Mouse (Mus musculus) layer of hippocampus, adult 11-12 months (tissue): ENCODE data around the gene Hs6st1.

Experiments used
- DNase-seq: peaks from one replicate; pipeline ENCODE4 v3.0.0; 2022; ENCODE audit warnings: low spot score

Gene Hs6st1

DNA sequence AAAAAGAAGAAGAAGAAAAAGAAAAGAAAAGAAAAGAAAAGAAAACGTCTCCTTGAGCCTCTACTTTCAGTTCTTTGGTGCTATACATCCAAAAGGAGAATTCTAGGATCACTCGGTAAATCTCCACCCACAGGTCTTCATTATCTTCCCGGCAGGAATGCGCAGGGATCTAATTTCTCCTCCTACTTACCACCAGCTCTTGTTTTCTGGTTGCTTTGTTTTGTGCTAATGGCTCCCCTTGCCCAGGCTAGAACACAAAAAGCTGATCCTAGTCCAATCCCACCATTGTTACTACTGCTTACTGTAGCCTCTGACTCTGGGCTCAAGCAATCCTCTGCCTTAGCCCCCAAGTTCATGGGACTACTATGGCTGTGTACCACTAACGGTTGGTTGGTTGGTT is 16.9 kb downstream of the Hs6st1 start:
- no peak for DNase-seq

DNA sequence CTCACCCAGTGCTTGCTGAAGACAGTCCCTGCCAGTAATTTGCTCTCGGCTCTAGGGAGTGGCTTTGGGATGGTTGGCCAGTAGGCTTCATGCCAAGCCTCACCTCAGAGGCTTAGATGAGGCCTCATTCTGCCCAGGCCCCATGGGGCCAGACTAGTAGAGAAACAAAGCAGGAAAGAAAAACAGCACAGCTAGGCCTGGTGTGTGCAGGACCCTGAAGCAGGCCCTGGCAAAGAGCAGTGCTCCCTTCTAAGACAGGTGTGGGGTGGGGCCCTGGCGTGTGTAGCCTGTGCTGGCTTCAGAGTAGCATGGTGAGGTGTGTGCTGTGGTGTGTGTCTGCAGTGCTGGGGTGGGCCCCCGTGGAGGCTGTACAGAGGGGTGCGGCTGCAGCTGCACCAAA is 20.2 kb downstream of the Hs6st1 start:
- no peak for DNase-seq

DNA sequence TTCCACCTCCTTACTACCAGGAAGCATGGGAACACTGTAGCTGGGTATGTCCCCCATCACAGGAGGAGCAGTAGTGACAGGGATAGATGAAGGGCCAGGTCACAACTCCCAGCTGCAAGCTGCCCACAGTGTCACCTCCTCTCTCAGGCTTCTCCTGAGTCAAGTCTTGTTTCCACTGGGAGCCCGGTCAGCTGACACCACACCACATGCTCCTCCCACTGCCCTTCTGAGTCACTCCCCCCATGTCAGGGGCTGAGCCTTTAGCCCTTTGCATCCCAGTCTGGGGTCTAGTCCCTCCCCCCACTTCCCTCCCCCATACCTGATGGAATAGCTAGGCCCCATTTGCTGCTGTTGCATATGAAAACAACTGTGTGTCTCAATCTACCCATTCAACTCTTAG is 21.3 kb downstream of the Hs6st1 start:
- no peak for DNase-seq

DNA sequence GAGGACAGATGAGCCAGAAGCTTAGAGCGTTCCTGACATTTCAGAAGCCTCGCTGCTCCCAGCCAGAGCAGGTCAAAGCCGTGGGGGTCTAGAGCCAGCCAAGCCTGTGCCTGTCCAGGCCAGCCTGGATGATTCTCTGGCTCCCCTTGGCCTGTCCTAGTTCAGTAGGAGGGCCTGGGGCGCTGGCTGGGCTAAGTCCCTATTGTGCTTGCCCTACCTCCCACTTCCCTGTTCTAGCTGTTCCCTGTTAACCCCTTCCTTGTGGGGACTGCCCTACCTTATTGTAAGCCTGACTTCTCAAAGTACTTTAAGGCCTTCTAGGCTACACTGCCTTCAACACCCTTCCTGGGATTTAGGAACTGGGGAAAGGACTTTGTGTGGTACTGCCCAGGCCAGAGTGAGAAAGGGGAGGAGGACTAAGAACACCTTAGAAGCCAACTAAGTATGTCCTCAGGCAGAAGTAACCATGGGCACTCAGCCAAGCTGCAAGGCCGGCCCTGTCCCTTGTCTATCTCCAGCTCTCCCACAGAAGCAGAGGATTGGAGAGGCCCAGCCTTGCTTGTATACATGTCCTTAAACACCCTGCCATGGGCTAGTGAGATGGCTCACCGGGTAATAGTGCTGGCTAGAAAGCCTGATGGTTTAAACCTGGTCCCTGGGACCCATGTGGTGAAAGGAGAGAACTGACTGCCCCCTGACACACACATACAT is 22.0 kb downstream of the Hs6st1 start:
- no peak for DNase-seq

DNA sequence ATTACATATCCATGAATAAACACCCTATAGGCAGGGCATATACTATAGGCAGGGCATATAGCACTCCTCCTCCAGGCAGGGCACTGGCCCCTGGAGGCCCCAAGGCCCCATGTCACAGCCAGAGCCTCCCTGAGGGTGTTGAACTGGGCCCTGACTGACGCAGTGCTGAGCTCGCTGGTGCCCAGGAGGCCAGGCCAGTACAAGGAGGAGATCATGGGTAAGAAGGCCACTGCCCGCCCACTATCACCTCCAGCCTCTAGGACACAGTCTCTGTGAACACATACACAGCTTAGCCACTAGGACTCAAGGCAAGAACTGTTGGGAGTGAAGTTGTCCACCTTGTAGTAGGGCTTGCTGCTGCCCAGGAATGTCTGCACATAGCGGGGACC is 22.5 kb downstream of the Hs6st1 start:
- DNase-seq, result no peak

DNA sequence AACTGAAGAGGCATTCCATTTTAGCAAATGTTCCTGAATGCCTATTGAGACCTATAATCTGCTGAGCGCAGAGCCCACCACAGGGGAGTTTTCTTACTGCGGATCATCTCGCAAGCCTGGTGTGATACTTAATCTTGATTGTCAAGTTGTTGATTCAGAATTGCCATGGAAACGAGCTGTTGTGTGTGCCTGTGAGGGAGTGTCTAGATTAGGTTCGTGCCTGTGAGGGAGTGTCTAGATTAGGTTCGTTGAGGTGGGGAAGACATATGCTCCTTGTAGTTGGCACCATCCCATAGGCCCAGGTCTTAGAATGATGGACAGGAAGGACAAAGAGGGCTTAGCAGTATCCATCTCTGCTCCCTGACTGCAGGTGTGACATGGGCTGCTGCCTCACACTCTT is 23.0 kb downstream of the Hs6st1 start:
- DNase-seq, result no peak

DNA sequence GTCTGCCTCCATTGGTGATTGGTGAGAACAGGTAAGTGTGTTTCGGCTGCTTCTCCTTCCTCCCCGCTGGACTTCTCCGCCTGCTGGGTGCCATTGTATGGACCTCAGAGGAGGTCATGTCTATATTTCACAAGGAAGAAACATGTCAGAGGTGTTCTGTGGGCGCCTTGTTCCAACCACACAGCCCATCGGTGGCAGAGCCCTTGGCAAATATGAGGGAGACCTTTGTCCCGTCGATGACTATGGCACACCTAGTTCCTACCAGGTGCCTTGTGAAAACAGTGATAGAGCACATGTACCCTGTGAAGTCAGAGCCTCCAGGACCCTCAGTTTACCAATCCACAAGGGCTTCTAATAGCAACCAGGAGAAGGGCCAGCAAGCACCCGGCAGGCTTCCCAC is 25.5 kb downstream of the Hs6st1 start:
- no peak for DNase-seq

DNA sequence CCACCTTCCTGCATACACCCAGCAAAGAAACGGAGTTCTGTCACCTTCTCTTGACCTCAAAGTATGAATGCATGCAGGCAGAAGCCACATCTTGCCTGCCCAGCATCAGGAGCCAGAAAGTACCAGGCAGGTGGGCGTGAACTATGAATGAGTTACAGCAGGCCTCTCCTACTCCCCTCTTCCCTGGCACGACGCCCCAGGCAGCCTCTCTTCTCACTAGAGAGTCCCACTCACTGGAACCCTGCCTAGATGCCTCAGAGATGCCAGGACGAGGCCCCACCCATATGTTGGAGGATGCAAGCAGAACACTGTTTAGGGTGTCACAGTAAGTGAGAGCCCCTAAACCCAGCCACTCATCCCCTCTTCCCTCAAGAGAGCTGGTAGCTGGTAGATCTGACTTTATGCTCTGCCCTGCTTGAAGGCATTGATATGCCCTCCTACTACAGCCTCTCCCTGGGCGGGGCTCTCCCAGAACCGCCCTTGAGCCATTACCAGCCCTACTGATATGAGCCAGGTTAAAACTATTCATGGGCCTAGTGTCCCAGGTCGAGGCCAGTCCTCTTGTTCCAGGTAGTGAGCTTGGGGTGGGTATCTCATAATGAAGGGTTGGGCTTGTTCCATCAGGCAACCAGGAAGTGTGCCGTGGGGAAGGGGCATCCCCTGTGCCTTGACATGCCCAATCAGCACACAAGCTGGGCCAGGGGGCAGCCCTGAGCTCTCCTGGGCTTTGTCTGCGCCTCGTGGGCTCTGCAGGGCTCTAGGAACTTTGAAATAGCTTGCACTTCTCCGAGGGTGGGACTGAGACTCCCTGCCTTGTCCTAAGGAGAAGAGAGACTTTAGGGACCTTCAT is 27.4 kb downstream of the Hs6st1 start:
- DNase-seq, result peak; percentile 94

DNA sequence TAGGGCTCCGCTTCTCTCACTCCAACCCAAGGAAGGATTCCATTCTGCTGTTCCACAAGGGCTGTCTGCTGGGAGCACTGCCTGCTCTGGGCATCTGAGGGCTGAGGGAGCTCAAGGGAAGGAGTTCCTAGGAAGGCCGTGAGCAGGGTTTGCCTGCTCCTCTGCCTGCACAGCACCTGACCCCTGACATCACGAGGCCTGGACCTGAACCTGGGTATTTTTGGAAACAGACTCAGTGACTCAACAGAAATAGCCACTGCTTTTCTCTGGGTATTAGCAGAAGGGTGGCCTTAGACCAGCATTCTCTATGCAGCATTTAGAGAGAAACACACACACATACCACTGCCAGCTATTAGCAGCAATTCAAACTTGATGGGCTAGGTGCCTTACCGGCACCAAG is 30.2 kb downstream of the Hs6st1 start:
- no peak for DNase-seq

DNA sequence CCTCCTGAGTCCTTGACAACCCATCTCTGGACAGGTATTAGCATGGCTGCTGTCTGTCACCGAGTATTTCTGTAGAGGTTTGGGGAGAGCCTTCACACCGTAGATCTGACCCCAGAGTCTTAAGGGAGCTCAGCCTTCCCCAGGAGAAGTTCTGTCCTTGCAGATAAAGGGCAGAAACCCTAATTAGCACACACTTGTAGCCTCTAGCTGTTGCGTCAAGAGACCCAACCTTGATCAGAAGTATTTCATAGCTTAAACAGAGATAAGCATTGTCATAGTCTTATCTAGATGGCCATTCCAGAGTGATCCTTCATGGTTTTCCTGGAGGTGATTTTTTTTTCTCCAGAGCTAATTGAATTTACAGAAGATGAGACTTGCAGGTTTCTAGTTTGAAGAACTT is 32.2 kb downstream of the Hs6st1 start:
- DNase-seq, result no peak

DNA sequence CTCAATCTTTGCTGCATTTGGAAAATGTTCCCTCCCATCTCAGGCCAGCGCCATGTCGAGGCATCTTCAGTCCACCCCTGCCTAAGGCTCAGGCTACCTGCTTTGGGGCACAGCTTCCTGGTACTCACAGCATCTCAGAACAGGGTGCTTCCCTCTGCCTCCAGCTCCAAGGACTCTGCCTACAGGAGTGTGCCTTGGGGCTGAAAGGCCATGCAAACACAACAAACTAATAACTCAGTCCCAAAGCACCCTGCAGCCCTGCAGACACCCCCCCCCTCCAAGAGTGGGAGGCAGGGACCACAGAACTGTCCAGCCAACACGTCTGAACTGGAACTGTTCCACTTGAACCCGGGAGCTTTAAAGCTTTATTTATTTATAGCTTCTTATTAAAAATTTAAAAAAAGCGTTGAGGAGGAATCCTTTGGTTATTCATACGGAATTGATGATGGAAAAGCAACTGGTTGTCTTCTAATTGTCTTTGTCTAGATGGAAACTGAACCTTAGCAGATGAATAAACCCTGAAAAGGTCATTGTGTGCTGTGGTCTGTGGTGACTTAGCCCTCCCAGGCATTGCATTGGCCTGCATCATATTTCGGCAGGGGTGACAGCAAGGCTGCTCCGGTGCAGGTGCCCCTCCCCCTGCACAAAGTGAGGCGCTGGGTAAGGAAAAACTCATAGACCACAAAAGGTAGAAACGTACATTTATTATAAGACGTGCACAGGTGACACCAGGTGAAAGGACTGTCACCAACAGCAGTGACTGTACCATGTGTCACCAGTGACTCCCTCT is 37.9 kb downstream of the Hs6st1 start:
- no peak for DNase-seq

DNA sequence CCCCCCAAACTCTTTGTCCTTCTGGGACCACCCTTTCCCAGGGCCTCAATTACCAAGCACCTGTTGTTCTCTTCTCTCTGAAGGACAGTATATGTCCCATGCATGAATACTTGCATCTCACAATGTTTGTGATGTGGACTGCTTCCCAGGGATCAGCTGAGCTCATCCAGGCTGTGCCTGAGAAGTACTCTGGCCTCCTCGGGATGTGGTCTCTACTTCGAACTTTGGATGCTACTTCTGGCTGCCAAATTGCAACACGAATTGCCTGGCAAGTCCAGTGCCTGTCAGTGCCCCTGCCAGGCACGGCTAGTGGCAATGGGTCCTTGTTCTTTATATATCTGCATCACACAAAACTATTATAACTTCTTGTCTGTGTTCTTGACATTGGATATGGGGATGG is 41.8 kb downstream of the Hs6st1 start:
- no peak for DNase-seq

DNA sequence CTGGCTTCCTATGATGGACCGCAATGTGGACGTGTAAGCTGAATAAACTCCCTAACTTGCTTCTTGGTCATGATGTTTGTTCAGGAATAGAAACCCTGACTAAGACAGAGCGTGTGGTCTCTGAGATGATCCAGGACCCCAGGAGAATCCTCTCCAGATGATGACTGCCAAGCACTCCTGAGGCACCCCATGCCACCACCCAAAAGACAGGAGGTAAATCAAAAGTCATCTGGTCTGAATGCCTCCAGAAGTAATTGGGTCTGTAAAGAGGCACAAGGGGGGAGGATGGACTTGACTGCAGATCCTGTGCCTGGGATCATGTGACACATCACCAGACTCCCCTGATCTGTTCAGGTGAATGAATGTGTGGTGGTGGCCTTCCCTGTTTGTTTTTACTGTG is 44.5 kb downstream of the Hs6st1 start:
- no peak for DNase-seq

DNA sequence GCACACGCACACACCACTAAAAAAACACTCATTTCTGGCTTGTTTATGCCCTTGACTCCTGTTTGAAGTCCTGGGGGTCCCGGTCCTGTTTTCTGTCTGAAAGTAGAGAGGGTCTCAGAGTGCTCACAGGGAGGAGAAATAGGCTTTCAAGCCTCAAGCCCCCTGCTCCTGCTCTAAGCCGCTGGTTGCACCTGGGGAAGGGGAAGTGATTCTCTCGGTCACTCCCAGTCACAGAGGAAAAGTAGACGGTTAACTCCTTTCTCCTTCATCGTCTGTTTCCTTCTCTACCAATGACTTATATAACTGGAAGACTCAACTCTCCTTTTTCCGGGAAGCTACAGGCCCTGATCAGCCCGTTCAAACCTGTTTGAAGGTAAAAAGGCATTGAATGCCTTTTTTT is 45.5 kb downstream of the Hs6st1 start:
- no peak for DNase-seq

DNA sequence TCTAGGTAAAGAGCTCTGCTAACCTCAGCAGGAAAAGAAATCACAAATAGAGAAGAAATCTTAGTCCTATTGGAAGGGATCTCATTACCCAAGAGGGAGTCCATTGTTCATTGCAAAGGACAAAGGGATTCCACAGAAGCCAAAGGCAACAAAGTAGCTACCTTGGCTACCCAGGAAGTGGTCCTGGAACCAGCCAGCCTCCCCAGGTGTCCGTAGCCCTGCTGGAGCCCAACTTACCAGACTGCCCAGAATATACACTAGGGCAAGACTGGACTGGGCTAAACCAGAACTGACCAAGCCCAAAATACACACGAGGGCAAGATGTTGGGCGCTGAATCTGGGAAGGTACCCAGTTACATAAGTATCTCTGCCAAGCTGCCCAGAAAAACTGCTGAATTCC is 46.6 kb downstream of the Hs6st1 start:
- no peak for DNase-seq

DNA sequence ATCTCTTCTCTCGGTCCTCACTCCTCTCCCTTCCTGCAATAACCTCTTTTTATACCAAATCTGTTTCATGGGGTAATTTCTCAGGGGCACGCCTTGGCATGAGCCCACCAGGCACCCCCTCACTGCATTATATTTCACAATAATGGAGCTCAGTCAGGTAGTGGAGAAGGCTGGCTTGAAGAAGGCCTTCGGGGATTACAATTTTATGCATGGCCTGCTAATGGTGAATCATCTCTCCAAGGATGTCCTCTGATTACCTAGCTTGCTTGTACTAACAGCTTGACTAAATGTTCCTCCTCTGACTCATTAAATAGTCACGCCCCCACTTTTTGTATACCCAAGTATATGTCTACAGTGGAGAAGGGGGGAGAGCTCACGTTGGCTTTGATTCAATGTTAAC is 48.3 kb downstream of the Hs6st1 start:
- DNase-seq, result no peak

DNA sequence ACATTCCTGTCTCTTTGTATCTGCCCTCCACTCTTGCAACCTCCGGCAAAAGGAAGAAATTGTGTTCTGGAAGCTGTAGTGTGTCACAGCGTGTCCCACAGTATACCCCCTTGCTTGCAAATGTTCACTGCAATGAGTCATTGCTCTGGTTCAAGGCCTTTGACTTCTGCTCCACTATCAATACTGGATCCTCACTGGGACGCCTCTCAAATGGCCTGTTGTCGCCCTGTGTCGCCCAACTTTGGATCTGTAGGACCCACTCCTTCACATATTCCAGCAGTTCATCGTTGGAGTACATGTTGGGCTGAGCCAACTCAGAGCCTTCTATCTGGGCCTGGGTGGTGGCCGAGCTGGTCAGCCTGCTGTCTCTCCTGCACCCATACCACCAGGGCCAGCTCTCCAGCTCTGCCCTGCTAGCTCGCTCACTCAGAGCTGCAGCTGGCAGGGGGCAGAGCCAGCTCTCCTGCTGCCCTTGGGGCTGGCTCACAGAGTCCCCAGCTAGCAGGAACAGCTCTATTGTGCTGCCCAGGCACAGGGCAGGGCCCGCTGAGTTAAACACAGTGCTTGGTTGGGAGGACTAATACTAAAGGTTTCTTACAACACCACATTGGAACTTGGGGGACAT is 50.0 kb downstream of the Hs6st1 start:
- no peak for DNase-seq

DNA sequence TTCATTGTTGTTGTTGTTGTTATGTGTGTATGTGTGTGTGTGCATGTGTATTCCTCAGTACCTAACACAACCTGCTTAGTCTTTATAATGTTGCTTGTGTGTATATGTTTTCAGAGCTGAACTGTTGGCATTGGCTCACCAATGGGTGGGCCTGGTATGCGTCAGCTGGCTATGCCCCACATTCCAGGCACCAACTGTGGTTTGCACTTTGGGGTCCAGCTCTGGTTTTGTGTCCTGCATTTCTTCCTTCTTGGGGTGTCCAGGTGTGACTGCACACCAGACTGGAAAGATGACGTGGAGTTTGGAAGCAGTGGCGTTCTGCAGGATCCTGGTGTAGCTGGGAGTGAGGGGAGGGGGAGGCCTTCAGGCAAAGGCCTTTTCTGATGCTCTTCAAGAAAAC is 50.8 kb downstream of the Hs6st1 start:
- DNase-seq, result no peak

DNA sequence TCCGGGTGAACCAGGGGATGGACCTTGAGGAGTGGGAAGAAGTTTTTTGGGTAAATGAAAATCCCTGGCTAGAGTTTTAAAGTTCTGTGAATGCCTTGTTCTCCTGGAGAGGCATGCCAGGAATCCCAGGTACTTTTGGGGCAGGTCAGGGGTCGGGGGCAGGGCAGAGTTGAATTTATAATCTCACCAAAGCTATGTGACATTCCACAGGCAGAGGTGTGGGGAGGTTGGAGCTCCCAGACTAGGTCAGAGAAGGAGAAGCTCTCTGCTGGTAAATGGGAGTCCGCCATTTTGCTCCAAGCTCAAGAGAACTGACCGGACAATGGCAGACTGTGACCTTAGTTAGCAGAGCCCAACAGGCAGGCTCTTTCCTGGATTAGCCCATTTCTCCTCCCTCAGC is 51.2 kb downstream of the Hs6st1 start:
- DNase-seq, result no peak

DNA sequence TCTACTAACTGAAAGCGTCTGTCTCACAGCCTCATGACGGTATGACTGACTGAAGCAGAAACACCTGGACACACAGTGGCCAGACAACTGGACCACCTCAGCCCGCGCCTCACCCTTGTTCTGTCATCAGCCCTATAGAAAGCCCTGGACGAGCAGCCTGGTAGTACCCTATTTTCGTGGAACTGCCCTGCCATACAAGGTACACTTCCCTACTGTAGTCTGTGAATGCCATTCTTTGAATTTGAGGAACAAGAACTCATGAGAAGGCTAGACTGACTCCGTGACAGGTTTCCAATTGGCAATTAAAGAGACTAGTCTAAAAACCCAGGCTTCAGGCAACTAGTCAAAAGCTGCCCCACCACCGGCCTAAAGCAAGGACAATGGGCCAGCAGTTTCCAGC is 53.0 kb downstream of the Hs6st1 start:
- no peak for DNase-seq

DNA sequence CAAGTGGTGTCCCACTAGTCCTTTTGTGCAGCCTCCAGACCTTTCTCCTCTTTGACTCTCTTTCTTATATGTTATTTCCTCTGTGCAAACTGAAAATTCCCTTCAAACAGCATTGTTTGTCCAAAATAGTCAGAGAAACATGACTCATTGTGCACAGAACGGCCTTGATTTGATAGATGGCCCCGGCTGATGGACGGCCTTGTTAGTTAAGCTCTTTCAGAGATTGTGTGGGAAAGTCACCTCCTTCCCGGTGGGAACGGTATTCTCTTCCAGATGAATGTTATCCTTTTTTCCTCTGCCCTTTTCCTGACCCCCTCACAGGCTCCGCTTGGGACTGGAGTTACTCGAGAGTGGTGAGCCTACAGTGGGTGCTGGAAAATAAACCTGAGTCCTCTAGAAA is 56.9 kb downstream of the Hs6st1 start:
- no peak for DNase-seq

DNA sequence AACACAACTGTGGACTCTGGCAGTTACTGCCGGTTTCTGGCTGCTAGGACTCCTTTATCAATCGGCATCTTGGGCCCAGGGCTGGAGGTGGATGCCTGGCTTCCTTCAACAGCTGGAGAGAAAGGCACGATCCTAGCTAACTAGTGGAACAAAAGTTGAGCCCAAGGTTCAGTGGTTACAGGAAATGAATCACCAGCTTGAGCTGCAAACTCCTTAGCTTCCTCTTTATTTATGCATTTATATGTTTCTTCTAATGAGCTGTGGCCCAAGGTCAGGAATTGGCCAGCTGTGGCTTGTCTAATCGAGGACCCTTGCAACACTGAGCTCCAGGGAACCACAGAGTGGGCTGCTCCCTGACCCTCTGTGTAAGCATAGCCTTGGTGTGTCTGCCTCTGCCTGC is 60.9 kb downstream of the Hs6st1 start:
- no peak for DNase-seq

DNA sequence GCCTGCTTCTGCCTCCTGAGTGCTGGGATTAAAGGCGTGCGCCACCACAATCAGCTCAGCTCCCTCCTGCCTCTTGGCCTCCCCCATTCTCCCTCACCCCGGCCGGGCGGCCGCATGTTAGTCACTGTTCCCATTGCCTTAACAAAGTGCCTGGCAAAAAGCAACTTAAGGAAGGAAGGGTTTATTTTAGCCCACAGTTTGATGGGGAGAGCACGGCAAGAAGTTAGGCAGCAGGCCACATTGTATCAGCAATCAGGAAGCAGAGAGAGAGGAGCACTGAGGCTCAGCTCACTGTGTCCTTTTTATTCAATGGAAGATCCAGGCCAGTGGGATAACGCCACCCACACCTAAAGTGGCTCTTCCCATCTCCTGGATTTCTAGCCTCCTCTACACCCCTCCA is 61.7 kb downstream of the Hs6st1 start:
- DNase-seq, result no peak
